ENCODE assay signal across 20 mouse cellular contexts in genomic region chr7:29728055-29728454, GRCm38 (mm10). TPM values are rescaled to one million over a fixed set of nuclear protein-coding genes. Genes with fewer than 3 reads are reported as not detected.
DNase-seq lines count a peak whose midpoint lies in the region; ATAC-seq and TF ChIP-seq lines count a peak whose summit lies in the region.
"Had no signal": no experiment of that assay in that cellular context is flagged by ENCODE, and none has a peak within 500 bp of the region (broad histone marks: within the 10 kb centered on the region; RNA-seq: fewer than 3 reads in every experiment).

No protein-coding gene starts in this region.

- TF ChIP-seq POLR2A in limb, embryonic 14.5 days (IDR thresholded peaks at IDR 0.05; ENCODE audit: borderline replicate concordance, extremely low read depth, insufficient read depth, insufficient read length) = no peak

- H3K9ac ChIP-seq in limb, embryonic 14.5 days (ENCODE audit: low read depth, low read length, severe bottlenecking) = no peak overlapping the region
- H3K9ac ChIP-seq in stomach, postnatal 0 days (ENCODE audit: low read length) = no peak overlapping the region
- H3K9ac ChIP-seq: heart, embryonic 13.5 days; midbrain, embryonic 15.5 days; neural tube, embryonic 13.5 days had no signal

- no peak overlapping the region for H3K4me2 ChIP-seq in limb, embryonic 14.5 days (replicated peaks; ENCODE audit: low read depth, low read length, severe bottlenecking)
- no peak overlapping the region for H3K4me2 ChIP-seq in stomach, postnatal 0 days (replicated peaks; ENCODE audit: low read depth)
- H3K4me2 ChIP-seq: heart, embryonic 13.5 days; midbrain, embryonic 15.5 days; neural tube, embryonic 13.5 days had no signal

- intact Hi-C loops in gastrocnemius, adult 2 months (cut with DNase I) = no loop called here

- peak; percentile 30; the same call in 1 of the 2 replicates for TF ChIP-seq CTCF in gastrocnemius, adult 2 months (IDR thresholded peaks at IDR 0.05)
- 0 out of 2 replicates have a peak, but pooled peaks have one; percentile 27 for TF ChIP-seq CTCF in stomach, postnatal 0 days (IDR thresholded peaks at IDR 0.05; ENCODE audit: low read depth)

- no peak for TF ChIP-seq EP300 in stomach, postnatal 0 days (optimal IDR thresholded peaks at IDR 0.05)

- DNase-seq in gastrocnemius, adult 2 months = no peak
- no peak for DNase-seq in gastrocnemius, adult 8-10 months (ENCODE audit: low spot score in 2 of 2)
- DNase-seq in limb, embryonic 14.5 days (ENCODE audit: low spot score) = peak; percentile 4
- no peak for DNase-seq in limb, embryonic 10.5 days (ENCODE audit: low spot score)
- DNase-seq in R1 (ENCODE audit: low read depth, low spot score) (peak; percentile 29), adipocyte (ENCODE audit: low spot score) (no peak)
- DNase-seq in stomach, postnatal 0 days (ENCODE audit: low spot score) = no peak
- DNase-seq: gastrocnemius, postnatal 10 days; layer of hippocampus, adult 9-11 months; lung, adult 2 months; spleen, adult 18-20 months had no signal

- no peaks in the 10 kb centered on the region for H3K36me3 ChIP-seq in limb, embryonic 14.5 days (ENCODE audit: control insufficient read depth, insufficient read depth, low read length)
- no peaks in the 10 kb centered on the region for H3K36me3 ChIP-seq in limb, embryonic 10.5 days
- H3K36me3 ChIP-seq in stomach, postnatal 0 days (ENCODE audit: control insufficient read depth, insufficient read depth, low read length) = no peaks in the 10 kb centered on the region
- H3K36me3 ChIP-seq: heart, embryonic 13.5 days; midbrain, embryonic 15.5 days; neural tube, embryonic 13.5 days had no signal

- no peak overlapping the region for H3K4me3 ChIP-seq in gastrocnemius, adult 2 months
- H3K4me3 ChIP-seq in limb, embryonic 14.5 days (replicated peaks; ENCODE audit: low read length) = no peak overlapping the region
- no peak overlapping the region for H3K4me3 ChIP-seq in limb, embryonic 10.5 days
- no peak overlapping the region for H3K4me3 ChIP-seq in stomach, postnatal 0 days (ENCODE audit: low read depth, low read length)
- H3K4me3 ChIP-seq: erythroblast, embryonic 14.5 days; heart, embryonic 13.5 days; midbrain, embryonic 15.5 days; neural tube, embryonic 13.5 days had no signal

- H3K9me3 ChIP-seq in limb, embryonic 14.5 days (ENCODE audit: control insufficient read depth, low read length) = no peaks in the 10 kb centered on the region; the same call in 1 of the 2 replicates
- H3K9me3 ChIP-seq in limb, embryonic 10.5 days (replicated peaks) = peaks cover 2% of the 10 kb centered on the region; the same call in 1 of the 2 replicates
- no peaks in the 10 kb centered on the region for H3K9me3 ChIP-seq in stomach, postnatal 0 days (ENCODE audit: control insufficient read depth, low read length)
- H3K9me3 ChIP-seq: midbrain, embryonic 15.5 days had no signal

- no peak for ATAC-seq in limb, embryonic 14.5 days (ENCODE audit: low FRiP score, low read depth)
- ATAC-seq in stomach, postnatal 0 days (ENCODE audit: low FRiP score, low TSS enrichment) = no peak
- ATAC-seq: forebrain, embryonic 16.5 days; hindbrain, embryonic 16.5 days; midbrain, embryonic 15.5 days had no signal

- no peak overlapping the region for H3K27ac ChIP-seq in gastrocnemius, adult 2 months
- H3K27ac ChIP-seq in limb, embryonic 14.5 days (replicated peaks; ENCODE audit: low read depth, low read length) = no peak overlapping the region
- H3K27ac ChIP-seq in limb, embryonic 10.5 days = no peak overlapping the region
- no peak overlapping the region for H3K27ac ChIP-seq in stomach, postnatal 0 days (replicated peaks)
- H3K27ac ChIP-seq: heart, embryonic 13.5 days; midbrain, embryonic 15.5 days; neural tube, embryonic 13.5 days had no signal

- 92% methylated on average over 2 of the region's 2 CpGs for WGBS in limb, embryonic 14.5 days
- 86% methylated on average over 2 of the region's 2 CpGs for WGBS in limb, embryonic 10.5 days
- WGBS in stomach, postnatal 0 days = 88% methylated on average over 2 of the region's 2 CpGs

- H3K27me3 ChIP-seq in limb, embryonic 14.5 days (ENCODE audit: control insufficient read depth, insufficient read depth, low read length) = no peaks in the 10 kb centered on the region
- H3K27me3 ChIP-seq in limb, embryonic 10.5 days (ENCODE audit: low read depth, poor library complexity, severe bottlenecking) = no peaks in the 10 kb centered on the region
- H3K27me3 ChIP-seq in stomach, postnatal 0 days (ENCODE audit: control insufficient read depth, insufficient read depth, low read length) = no peaks in the 10 kb centered on the region
- H3K27me3 ChIP-seq: heart, embryonic 13.5 days; midbrain, embryonic 15.5 days; neural tube, embryonic 13.5 days had no signal

- no peaks in the 10 kb centered on the region for H3K4me1 ChIP-seq in limb, embryonic 14.5 days (ENCODE audit: control insufficient read depth, insufficient read depth, low read length)
- H3K4me1 ChIP-seq in limb, embryonic 10.5 days = 0 out of 2 replicates have a peak, but pooled peaks cover 5% of the 10 kb centered on the region
- H3K4me1 ChIP-seq in stomach, postnatal 0 days (replicated peaks; ENCODE audit: control insufficient read depth, insufficient read depth) = no peaks in the 10 kb centered on the region
- H3K4me1 ChIP-seq: heart, embryonic 13.5 days; midbrain, embryonic 15.5 days; neural tube, embryonic 13.5 days had no signal

RNA-seq across cellular contexts. Expression of gene Catsperg2, which starts 1.2 kb away (rescaled TPM):
- total RNA-seq in gastrocnemius, adult 2 months (2021) = not detected
- total RNA-seq in gastrocnemius, adult 8-10 months (2022) = not detected
- polyA plus RNA-seq in limb, embryonic 14.5 days (2012; rRNA removed) = 0.04 and 0.13 TPM in 2 replicates
- polyA plus RNA-seq in limb, embryonic 14.5 days (2014; fragmentation: Nextera tagmentation; extraction: Ambion mirVana) = not detected in 2 replicates
- 0.10 TPM in 1 of 2 replicates, not detected in the other for polyA plus RNA-seq in limb, embryonic 10.5 days (2016; fragmentation: Nextera tagmentation; extraction: Ambion mirVana)
- polyA plus RNA-seq in stomach, postnatal 0 days (2015; fragmentation: Nextera tagmentation; extraction: Ambion mirVana) = 0.11 TPM in 1 of 2 replicates, not detected in the other
- total RNA-seq: gastrocnemius, postnatal 10 days; left cerebral cortex, postnatal 14 days had no signal
- polyA plus RNA-seq: erythroblast, embryonic 14.5 days; heart, embryonic 13.5 days; kidney, embryonic 16.5 days; lung, adult 2 months; urinary bladder, adult 2 months had no signal

RNA-seq across cellular contexts. Expression of gene Zfp84, which starts 40.3 kb away (rescaled TPM):
- total RNA-seq in gastrocnemius, adult 2 months (2021) = 1 to 10 TPM; 6.2 to 8.8 TPM
- total RNA-seq in gastrocnemius, adult 8-10 months (2022) = 1 to 10 TPM; 6.6 to 9.1 (median 7.4) TPM
- 9.7 and 11.6 TPM in 2 replicates for polyA plus RNA-seq in limb, embryonic 14.5 days (2012; rRNA removed)
- polyA plus RNA-seq in limb, embryonic 14.5 days (2014; fragmentation: Nextera tagmentation; extraction: Ambion mirVana) = 14.0 and 15.8 TPM in 2 replicates
- polyA plus RNA-seq in limb, embryonic 10.5 days (2016; fragmentation: Nextera tagmentation; extraction: Ambion mirVana) = 8.7 and 12.4 TPM in 2 replicates
- polyA plus RNA-seq in stomach, postnatal 0 days (2015; fragmentation: Nextera tagmentation; extraction: Ambion mirVana) = 4.8 and 5.0 TPM in 2 replicates

RNA-seq across cellular contexts. Expression of gene Zfp30, which starts 55.7 kb away (rescaled TPM):
- total RNA-seq in gastrocnemius, adult 2 months (2021) = 1 to 10 TPM; 1.8 to 2.6 TPM
- total RNA-seq in gastrocnemius, adult 8-10 months (2022) = 1 to 10 TPM; 1.7 to 2.9 (median 2.5) TPM
- polyA plus RNA-seq in limb, embryonic 14.5 days (2012; rRNA removed) = 7.6 and 8.7 TPM in 2 replicates
- polyA plus RNA-seq in limb, embryonic 14.5 days (2014; fragmentation: Nextera tagmentation; extraction: Ambion mirVana) = 11.3 and 11.4 TPM in 2 replicates
- 5.2 and 7.1 TPM in 2 replicates for polyA plus RNA-seq in limb, embryonic 10.5 days (2016; fragmentation: Nextera tagmentation; extraction: Ambion mirVana)
- polyA plus RNA-seq in stomach, postnatal 0 days (2015; fragmentation: Nextera tagmentation; extraction: Ambion mirVana) = 2.3 and 2.6 TPM in 2 replicates

Comparison
In these comparisons a context has a peak if more than half of its experiments do, and no peak if none do; other contexts are left out.
1. DNase-seq: peak in limb, embryonic 14.5 days (single experiment) and R1 (single experiment); none in gastrocnemius, adult 2 months (single experiment), gastrocnemius, adult 8-10 months (0 of 2), limb, embryonic 10.5 days (single experiment), stomach, postnatal 0 days (single experiment) and adipocyte (single experiment).